Mouse (Mus musculus): ENCODE measurements around the gene Ppm1k. TPM values are rescaled to one million over a fixed set of nuclear protein-coding genes. Genes with fewer than 3 reads are reported as not detected.

The Ppm1k gene
- total and polyA plus RNA-seq, 3 experiments, result 1.3 to 1.5 TPM; not detected in 1

DNA sequence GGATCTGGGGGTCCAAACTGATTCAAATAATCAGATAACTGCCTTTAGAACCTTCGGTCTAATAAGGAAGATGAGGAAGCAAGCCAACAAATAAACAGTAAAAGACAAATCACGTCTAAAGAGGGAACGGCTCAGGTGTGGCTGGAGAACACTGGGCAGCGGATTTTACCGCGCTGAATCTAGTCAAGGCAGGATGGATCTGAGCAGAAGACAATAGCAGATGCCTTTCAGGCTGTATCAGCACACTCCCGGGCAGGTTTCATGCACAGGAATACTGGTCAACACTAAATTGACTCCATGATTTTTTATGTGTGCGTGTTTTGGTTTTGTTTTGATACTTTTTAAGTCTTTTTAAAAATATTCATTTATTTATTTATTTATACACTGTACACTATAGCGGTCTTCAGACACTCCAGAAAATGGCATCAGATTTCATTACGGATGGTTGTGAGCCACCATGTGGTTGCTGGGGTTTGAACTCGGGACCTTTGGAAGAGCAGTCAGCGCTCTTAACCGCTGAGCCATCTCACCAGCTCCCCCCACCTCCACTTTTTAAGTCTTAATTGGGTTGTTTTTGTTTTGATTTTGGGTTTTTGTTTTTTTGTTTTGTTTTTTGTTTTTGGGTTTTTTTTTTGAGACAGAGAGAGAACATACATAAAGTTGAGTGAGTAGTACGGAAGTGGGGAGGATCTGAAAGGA is 852 bp upstream of the Ppm1k start:
- TF ChIP-seq HCFC1 (IDR thresholded peaks at IDR 0.05; ENCODE audit: low read depth, low read length) (0 out of 2 replicates have a peak, but pooled peaks have one; percentile 27), TAL1 (IDR thresholded peaks at IDR 0.05; ENCODE audit: low read length) (no peak), GABPA (IDR thresholded peaks at IDR 0.05; ENCODE audit: low read depth, low read length) (no peak), GATA1 (IDR thresholded peaks at IDR 0.05; ENCODE audit: low read depth, low read length) (no peak), ZMIZ1 (IDR thresholded peaks at IDR 0.05; ENCODE audit: low read depth, low read length) (no peak), ZNF384 (IDR thresholded peaks at IDR 0.05; ENCODE audit: low read depth, low read length) (no peak), RCOR1 (IDR thresholded peaks at IDR 0.05; ENCODE audit: low read depth, low read length) (no peak), MAZ (IDR thresholded peaks at IDR 0.05; ENCODE audit: low read depth, low read length) (no peak), POLR2A (IDR thresholded peaks at IDR 0.05; ENCODE audit: control insufficient read depth in 1 of 2, insufficient read depth in 1 of 2, low read depth in 1 of 2, low read length in 2 of 2, poor library complexity in 1 of 2) (no peak), TBP (IDR thresholded peaks at IDR 0.05; ENCODE audit: low read depth, low read length) (peak; percentile 97), UBTF (IDR thresholded peaks at IDR 0.05; ENCODE audit: borderline replicate concordance, insufficient read depth, low read depth, low read length) (no peak), USF2 (IDR thresholded peaks at IDR 0.05; ENCODE audit: borderline replicate concordance in 1 of 2, insufficient read depth in 1 of 2, low read depth in 1 of 2, low read length in 2 of 2) (no peak), ELF1 (IDR thresholded peaks at IDR 0.05; ENCODE audit: low read depth, low read length) (no peak), CHD1 (IDR thresholded peaks at IDR 0.05; ENCODE audit: low read depth, low read length) (no peak), NRF1 (IDR thresholded peaks at IDR 0.05; ENCODE audit: insufficient read depth, low read depth, low read length, poor library complexity, severe bottlenecking) (no peak), MAFK (IDR thresholded peaks at IDR 0.05; ENCODE audit: borderline replicate concordance, low read depth, low read length) (0 out of 2 replicates have a peak, but pooled peaks have one; percentile 46), NELFE (IDR thresholded peaks at IDR 0.05; ENCODE audit: low read depth, low read length) (no peak), SMC3 (IDR thresholded peaks at IDR 0.05; ENCODE audit: low read depth, low read length) (no peak), POLR2AphosphoS5 (IDR thresholded peaks at IDR 0.05; ENCODE audit: borderline replicate concordance, low read depth, low read length) (no peak), MYC (IDR thresholded peaks at IDR 0.05; ENCODE audit: low read depth, low read length) (no peak), TCF12 (IDR thresholded peaks at IDR 0.05; ENCODE audit: low read depth, low read length) (no peak), MAX (IDR thresholded peaks at IDR 0.05; ENCODE audit: low read length) (no peak), USF1 (IDR thresholded peaks at IDR 0.05; ENCODE audit: low read depth, low read length) (no peak), ETS1 (IDR thresholded peaks at IDR 0.05; ENCODE audit: low read depth, low read length) (no peak), SIN3A (IDR thresholded peaks at IDR 0.05; ENCODE audit: low read length) (no peak)
- H3K36me3 ChIP-seq (ENCODE audit: control insufficient read depth in 1 of 2, insufficient read depth in 2 of 2, low read length in 2 of 2), result peaks cover 0 to 14% of the 10 kb centered on the region in 2 experiments; a peak in 2 of 4 replicates
- peak overlapping the region; percentile 58 for H3K27ac ChIP-seq (ENCODE audit: control insufficient read depth, low read depth, low read length)
- peak overlapping the region; percentile 55 for H3K9ac ChIP-seq (ENCODE audit: control insufficient read depth, low read depth, low read length, poor library complexity, severe bottlenecking)
- H3K79me2 ChIP-seq (ENCODE audit: control insufficient read depth, insufficient read depth, low read length, poor library complexity), result no peaks in the 10 kb centered on the region
- no peaks in the 10 kb centered on the region for H3K9me3 ChIP-seq (replicated peaks; ENCODE audit: insufficient read depth, low read length)
- H3K4me1 ChIP-seq (ENCODE audit: control insufficient read depth in 1 of 2, insufficient read depth in 2 of 2, low read length in 2 of 2), result peaks cover 5 to 14% of the 10 kb centered on the region in 2 experiments
- peak overlapping the region; percentile 75 to 83 for H3K4me3 ChIP-seq (ENCODE audit: control insufficient read depth in 1 of 2, insufficient read depth in 1 of 2, low read depth in 2 of 2, low read length in 2 of 2)
- DNase-seq (ENCODE audit: low read depth, low spot score), result peak; percentile 59
- H3K27me3 ChIP-seq (ENCODE audit: control insufficient read depth in 1 of 2, insufficient read depth in 2 of 2, low read length in 2 of 2), result no peaks in the 10 kb centered on the region
